Mouse (Mus musculus): Measurements from ENCODE around the gene Tmc7.

Gene Tmc7

DNA sequence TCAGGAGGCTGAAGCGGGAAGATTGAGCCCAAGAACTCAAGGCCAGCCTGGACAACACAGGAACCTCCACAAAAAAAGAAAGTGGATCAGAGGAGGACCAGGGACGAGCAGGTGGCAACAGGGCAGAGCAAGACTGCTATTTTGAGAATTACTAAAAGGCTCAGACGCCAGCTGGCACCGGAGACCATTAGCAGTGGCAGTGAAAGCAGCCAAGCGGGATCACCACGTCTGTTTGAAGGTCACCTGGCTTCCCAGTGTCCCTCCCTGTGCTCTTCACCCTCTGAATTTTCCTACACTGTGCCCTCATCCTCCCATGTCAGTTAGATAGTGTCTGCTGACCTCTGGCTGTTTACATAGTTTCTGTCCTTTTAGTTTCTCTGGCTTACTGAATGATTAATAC is 1.3 kb upstream of the Tmc7 start:
- no peak for DNase-seq (ENCODE audit: low spot score)

DNA sequence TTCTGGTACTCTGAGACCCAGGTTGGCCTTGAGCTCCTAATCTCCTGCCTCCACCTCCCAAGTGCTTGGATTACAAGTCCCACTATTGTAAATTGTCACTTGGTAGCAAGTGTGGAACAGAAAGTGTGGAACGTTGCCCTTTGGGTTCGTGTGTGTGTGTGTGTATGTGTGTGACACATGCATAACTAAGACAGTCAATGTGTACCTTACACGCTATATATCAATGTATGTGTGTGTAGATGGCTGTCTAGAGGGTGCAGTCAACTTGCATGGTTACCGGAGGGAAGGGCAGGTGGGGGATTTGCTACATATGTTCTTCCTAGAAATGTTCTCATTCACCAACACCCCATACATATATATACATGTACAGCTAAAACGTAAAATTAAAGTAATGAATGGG is 390 bp upstream of the Tmc7 start:
- DNase-seq (ENCODE audit: low spot score), result no peak

DNA sequence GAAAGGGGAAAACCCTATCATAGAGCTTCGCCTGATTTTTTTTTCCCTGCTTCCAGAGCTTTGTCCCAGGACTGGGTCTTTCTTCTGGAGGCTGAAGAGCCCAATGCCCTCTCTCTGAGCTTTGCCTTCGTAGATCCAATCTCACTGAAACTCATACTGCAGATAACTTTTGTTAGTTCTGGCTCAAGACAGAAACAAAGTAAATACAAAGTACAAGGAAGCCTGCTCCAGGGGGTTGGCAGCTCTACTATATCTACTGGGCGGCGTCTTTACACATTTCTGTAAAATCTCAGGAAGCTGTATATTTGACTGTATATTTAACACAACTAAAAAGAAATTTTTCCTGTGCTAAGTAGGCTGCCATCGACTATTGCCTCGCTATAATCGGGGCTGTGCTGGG is 715 bp downstream of the Tmc7 start:
- no peak for DNase-seq (ENCODE audit: low spot score)

DNA sequence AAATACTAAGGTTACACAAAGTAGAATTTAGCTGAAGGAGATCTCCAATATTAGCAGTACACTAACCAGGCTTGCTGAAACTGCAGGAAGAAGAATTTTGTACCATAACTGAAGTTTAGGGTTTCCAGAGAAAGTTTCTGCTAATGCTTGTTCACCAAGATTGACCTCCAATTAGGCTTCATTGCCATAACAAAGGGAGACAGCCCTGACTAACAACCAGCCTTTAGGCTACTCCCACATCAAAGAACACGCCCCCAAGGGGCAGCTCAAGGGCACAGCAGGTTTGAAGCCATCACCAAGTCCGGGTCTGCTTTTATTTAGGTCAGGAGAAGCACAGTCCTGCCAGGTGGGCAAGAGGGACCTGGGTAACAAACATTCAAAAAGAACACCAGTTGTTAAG is 4.6 kb downstream of the Tmc7 start:
- no peak for DNase-seq (ENCODE audit: low spot score)

DNA sequence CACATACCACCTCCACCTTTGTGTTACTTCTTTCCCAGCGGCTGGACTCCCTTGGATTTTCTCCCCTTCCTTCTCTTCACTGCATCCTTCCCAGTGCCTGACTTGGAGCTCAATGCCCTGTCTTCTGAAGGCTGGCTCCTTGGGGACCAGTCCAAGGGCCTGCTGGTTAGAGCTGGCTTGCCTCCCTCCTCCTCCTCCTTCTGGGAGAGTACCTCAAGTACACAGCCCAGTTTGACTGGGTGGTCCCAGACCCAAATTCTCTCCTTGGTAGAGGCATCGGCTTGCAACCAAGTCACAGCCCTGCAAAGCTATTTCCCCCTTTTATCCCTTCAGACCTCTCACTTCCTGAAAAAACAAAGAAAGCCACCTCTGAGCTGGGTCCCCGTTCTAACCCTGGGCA is 6.3 kb downstream of the Tmc7 start:
- no peak for DNase-seq (ENCODE audit: low spot score)

DNA sequence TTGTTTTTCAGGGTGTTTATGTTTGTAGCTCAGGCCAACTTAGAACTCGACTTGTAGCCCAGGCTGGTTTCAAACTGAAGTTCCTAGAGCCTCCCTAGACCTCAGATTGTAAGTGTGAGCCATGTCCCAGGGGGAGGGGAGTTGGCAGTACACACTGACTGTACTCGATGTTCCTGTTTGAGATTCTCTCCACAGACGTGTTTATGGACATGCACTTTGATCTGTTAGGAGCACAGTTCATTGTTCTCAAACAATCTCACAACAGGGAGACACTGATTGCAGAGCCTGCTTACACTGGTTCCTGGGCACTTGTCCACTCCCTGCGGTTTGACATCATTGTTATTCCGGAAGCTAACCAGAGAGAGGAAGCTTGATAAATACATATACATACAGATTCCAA is 12.5 kb downstream of the Tmc7 start:
- DNase-seq (ENCODE audit: low spot score), result no peak

DNA sequence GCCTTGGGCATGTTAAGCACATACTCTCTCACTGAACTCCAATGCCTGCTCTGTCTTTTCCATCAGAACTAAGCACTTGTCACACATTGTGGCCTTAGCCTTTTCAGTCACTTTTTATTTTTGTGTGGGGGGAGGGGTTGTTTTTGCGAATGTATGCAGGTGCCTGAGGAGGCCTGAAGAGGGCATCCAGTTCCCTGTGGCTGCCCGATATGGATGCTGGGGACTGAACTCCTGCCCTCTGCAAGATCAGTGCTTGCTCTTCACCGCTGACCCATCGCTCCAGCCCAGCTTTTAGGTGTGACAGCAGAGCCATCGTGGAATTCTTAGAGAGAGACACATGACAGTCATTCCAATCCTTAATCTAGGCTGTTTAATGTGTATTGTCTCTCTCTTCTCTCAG is 13.2 kb downstream of the Tmc7 start:
- DNase-seq (ENCODE audit: low spot score), result no peak

DNA sequence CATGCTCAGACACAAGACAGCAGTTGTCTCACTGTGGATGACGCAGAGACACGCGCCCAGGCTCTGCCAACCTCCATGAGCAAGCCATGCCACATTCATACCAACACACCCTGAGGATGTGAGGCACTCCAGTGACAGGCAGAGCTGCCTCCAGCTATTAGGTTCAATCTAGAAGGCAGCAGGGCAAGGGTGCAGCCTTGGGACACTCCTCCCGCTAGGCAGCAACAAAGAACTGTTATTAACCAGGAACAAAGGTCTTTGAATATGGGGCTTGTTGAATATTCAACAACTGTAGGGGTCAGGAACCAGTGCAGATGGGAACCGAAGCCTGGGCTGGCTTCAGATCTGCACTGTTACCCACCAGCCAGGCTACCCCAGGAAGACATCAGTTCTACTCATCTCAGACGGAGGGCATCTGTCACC is 15.4 kb downstream of the Tmc7 start:
- DNase-seq (ENCODE audit: low spot score), result no peak

DNA sequence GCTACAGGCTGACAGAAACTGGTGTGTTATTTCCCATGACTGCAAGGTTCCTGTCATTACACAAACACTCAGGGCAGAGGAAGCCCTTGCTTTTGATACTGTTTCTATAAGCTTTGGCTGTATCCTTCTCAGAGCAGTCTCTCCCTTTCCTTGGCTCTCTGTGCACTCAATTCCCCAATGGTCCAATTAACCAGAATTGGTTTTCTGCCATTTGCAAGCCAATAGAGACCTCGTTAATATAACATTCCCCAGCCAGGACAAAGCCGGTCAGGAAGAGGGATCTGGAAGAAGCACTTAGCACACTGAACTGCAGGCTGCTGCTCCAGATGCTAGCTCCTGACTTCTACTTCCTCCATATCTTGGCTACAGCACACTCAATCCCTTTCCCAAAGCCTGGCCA is 30.2 kb downstream of the Tmc7 start:
- no peak for DNase-seq (ENCODE audit: low spot score)

DNA sequence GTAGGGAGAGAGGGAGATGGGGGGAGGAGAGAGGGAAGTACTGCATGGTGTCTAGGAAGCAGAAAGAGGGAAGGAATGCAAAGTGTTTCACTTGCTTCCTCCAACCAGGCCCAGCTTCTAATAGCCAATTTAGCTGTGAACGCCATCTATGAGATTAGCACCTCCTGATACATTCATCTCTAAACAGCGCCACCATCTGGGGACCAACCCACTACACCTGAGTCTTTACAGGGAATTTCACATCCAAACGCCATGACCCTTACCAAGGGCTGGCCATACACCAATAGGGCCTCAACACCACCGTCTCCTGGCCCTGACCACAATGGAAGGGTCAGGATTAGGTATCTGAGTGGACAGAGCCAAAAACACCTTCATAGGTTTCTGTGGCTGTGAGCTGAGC is 30.7 kb downstream of the Tmc7 start:
- no peak for DNase-seq (ENCODE audit: low spot score)

DNA sequence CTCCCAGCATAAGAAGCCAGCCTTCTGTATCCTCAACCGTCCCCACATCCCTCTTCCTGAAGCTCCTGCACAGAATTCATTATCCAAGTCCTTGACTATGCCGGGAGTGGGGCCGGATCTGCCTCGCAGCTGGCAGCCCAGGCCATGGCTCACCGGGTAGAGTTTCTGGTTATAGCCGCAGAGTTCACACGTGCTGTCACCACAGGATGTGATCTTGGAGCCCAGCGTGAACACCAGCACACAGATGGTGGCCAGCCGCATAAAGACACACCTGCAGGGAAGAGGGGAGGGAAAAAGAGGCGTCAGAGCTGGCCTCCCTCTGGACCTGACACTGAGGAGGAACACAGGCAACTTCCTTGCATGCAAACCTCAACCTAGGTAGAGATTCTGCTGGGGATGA is 37.1 kb downstream of the Tmc7 start:
- DNase-seq (ENCODE audit: low spot score), result no peak

DNA sequence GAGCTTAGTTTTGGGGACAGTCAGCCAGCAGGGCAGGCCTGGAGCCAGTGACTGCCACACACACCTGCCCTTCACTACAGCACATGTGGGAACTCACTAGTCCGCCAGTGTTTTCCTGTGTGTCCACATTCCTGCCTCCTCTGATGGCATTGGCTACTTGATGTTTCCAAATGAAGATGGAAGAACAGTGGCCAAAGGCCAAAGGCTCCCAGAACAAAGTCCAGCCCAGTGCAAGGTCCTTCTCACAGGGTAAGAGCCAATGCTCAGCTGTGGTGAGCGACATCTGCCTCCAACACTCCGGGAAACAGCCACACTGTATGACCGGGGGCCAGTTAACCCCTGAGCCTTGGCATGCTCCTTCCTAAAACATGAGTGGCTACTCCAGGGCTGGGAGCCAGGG is 40.4 kb downstream of the Tmc7 start:
- no peak for DNase-seq (ENCODE audit: low spot score)

DNA sequence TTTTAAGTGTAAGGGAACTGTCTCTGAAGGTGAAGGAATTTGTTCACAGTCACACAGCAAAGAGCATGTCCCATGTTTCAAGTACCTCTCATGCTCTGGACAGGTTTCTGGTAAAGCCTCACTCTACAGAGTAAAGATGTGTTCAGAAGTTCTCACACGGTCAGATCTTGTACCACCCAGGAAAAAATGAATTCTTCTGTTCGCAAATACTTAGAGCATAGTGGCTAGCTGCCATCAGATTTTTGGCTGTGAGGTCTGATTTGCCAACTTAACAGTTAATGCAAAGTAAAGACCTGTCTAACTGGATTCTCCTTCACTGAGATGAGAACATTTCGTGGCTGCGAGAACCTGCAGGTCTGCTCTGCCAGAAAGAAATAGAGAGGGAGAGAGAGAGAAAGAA is 49.5 kb downstream of the Tmc7 start:
- no peak for DNase-seq (ENCODE audit: low spot score)

DNA sequence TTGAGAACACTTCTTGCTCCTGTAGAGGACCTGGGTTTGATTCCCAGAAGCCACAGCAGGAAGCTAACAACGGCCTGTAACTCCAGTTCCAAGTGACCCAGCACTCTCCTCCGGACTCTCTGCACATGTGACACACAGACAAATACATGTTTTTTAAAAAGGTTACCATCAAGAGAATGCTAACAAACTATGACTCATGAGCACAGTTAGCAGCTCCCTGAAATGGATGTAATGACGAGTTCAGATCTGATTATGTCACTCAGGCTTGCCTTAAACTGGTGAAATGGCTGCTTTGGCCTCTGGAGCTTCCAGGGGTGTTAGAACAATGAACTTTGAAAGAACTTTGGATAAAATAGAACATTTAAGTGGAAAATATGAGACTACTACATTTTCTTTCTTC is 50.2 kb downstream of the Tmc7 start:
- DNase-seq (ENCODE audit: low spot score), result no peak

DNA sequence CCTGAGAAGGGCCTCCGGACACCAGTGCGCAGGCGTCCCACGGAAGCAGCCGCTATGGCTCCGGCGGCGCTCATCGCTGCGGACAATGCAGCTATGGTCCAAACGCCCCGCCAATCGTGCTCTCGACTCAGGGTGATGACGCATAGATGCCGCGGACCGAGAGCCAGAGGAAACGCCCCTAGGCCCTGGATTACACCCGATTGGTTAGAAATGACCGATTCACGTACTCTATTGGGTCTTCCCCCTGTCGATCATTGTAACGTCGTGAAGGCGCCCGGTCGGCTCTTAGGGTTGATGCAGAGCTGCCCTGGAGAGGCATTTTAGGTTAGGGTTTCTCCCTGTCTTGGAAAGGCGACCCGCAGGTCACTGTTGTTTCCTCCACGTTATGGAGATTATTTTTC is 51.4 kb downstream of the Tmc7 start, which contains the start of gene Coq7:
Gene Coq7, minus strand, starts transcription at position 179 of the 401 bp plus-strand sequence.
- peak; percentile 97 for DNase-seq (ENCODE audit: low spot score)

DNA sequence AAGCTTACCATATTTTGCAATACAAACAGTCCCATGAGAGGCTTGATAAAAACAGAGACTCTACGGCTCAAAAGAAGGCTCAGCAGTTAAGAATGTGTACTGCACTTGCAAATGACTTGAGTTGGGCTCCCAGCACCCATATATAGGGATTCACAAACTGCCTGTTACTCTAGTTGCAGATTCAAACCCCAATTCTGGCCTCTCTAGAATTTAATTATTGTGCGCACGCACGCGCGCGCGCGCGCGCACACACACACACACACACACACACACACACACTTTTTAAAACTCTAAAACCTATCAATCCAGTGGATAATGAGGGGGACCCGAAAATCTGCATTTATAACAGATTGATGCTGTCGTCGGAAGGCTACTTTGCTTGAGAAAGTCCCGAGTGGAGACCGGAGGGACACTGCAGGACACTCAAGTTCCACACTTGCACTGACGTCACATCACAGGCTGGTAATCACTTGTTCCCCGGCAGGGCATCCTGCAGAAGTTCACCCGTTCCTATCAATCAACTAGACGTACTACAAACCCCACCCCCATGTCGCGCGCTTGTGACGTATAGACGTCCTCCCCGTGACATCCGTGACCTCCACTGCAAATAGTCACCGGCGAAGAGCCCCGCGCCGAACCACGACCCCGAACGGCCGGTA is 51.9 kb downstream of the Tmc7 start:
- peak; percentile 95 for DNase-seq (ENCODE audit: low spot score)

DNA sequence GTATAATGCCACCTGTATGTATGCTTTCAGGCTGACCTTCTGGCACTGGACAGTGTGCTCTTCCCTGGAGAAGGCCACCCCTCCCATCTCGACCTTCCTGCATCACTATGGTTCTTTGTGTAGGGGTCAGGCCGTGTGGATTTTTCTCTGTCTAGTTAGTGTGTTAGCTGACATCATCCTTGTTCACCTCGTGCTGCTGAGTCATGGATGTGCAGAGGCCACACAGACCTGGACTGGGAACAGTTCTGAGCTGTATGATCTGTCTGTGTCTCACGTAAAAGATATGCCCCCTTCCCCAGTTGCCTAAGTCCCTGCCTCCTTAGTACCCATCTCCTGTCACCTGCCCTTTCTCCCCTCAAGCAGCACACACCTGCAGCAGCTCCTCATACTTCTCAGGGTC is 57.6 kb downstream of the Tmc7 start:
- no peak for DNase-seq (ENCODE audit: low spot score)

DNA sequence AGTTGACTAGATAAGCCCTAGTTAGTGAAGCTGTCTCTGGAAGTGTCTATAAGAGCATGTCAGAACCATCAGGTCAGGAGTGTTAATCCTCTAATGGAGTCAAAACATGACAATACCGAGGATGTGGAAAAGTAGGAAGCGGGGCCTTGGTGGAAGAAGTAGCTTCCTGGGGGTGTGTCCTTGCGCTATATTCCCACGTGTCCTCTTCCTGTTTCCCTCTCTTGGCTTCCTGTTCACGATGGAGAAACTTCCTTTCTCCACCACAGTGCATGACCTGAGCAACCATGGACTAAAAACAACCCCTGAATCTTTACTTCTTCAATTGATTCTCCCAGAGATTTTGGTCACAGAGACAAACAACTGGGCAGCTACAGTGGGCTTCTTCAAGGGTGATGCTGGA is 62.5 kb downstream of the Tmc7 start:
- no peak for DNase-seq (ENCODE audit: low spot score)

DNA sequence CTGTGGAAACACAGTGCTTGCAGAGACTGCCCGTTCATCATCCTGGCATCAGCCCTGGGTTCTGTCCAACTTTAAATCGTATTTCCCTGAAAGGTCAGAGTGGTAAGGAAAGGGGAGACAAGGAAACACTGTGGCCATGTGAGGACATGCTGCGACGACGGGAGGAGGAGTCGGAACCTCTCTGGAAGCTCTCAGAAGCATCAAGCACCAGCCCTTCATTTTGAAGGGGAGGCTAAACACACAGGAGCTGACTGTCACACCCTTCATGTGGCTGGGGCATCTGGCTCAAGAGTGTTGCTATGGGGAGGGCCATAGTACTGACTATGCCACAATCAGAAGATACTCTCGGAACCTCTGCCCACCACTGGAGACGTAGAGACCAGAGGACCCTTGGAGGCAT is 64.9 kb downstream of the Tmc7 start:
- no peak for DNase-seq (ENCODE audit: low spot score)

DNA sequence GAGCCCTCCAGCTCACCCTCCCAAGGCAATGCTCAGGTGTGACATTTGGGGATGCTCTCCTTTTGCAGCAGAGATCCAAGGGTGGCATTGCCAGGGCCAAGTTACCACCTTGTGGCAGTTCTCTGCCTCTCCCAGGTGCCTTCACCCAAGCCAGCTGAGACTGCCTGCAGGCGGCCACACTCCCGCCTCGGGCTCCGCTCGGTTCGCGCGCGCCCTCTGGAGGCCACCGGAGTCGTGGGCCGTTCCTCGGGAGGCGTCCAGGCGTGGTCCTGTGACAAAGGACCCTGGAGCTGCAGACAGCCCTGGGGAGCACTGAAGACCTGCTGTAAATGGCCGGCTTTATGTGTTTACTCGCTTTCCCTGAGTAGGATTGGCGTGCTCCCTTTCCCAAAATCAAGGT is 65.8 kb downstream of the Tmc7 start:
- DNase-seq (ENCODE audit: low spot score), result peak; percentile 57

DNA sequence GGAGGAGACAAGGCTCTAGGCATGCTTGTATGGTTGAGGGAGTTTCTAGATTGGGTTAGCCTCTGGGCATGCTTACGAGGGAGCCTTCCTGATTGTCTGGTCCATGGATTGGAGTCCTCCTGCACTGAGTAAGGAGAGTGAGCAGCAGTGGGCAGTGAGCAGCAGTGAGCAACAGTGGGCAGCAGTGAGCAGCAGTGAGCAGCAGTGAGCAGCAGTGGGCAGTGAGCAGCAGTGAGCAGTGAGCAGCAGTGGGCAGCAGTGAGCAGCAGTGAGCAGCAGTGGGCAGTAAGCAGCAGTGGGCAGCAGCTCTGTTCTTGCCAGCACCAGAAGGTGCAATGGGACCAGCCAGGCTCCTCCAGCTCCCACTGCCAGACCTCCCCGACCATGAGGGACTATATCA is 66.7 kb downstream of the Tmc7 start:
- no peak for DNase-seq (ENCODE audit: low spot score)

DNA sequence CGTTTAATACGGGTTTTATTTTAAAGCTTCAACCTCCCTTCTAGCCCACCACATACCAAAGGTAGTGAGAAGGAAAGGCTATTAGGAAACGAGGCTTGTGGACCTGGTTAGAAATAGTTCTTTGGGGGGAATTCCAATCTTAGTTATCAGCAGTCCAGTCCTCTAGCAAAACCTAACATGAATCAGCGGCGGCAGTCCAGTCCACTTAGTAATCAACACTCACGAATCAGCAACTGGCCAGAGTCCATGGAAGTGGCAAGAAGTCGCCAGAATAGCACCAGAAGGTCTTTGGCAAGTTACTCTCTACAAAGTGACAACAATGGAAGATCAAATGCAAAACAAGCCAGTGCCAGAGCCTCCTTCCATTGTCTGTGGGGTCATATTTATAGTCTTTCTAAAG is 76.0 kb downstream of the Tmc7 start:
- DNase-seq (ENCODE audit: low spot score), result no peak

DNA sequence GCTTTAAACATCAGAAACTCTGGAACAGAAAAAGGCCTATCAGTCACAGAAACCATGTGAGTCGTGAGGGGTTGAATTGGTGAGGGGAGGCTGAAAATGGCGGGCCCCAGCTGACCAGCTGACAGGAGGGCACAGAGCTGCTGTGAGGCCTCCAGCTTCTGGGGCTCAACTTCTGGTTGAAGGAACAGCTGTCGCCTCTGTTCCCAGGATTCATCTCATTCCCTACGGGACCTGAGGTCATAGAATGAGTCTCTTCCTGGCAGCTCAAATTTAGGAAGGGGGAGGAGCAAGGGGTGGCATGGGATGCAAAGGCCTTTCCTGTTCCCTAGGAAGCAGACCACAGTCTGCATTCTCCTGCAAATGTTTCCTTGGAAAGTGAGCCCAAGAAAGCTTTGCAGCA is 80.7 kb downstream of the Tmc7 start:
- DNase-seq (ENCODE audit: low spot score), result no peak

DNA sequence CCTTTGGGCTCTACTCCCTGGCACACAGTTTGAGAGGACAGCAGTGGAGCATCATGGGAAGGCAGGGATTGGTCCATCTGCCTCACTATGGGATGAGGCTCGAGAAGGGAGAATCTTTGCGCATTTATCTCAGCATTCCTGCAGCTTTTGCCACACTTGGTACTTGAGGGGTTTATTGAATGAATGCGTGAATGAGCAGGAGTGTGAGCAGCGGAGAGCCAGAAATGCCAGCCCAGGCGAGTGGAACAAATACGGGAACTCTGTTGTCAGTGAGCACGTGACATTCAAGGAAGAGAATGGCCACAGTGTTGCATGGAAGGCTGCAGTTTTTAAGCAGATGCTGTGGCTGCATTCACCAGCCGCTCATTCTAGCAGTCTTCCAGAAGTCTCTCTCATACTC is 82.2 kb downstream of the Tmc7 start:
- no peak for DNase-seq (ENCODE audit: low spot score)
